Mouse (Mus musculus) heart, adult 2 months (tissue): ENCODE measurements around the gene Homer2.

ENCODE experiments used
- CTCF ChIP-seq: fragments of 200-600 bp; IDR thresholded peaks from 2 replicates; pipeline ENCODE4 v1.8.1; 2022; ENCODE audit warnings: antibody characterized with exemption, mild to moderate bottlenecking, moderate library complexity
- EP300 ChIP-seq: fragments of 200-500 bp; IDR thresholded peaks from 2 replicates; pipeline ENCODE4 v1.6.1; 2011; ENCODE audit warnings: low read depth, low read length, control low read depth; ENCODE audit not compliant: insufficient read depth

GRCm38 (mm10) chr7:81566892-81567291, 140.4 kb downstream of the Homer2 start, which contains the start of gene Fsd2:
- TF ChIP-seq EP300 (peak; percentile 94), CTCF (no peak)
